15 mouse cellular contexts compared by ENCODE assay signal in genomic region chr3:154441454-154441853, GRCm38 (mm10).
DNase-seq lines count a peak whose midpoint lies in the region; ATAC-seq and TF ChIP-seq lines count a peak whose summit lies in the region.
"Had no signal": no experiment of that assay in that cellular context is flagged by ENCODE, and none has a peak within 500 bp of the region (broad histone marks: within the 10 kb centered on the region; RNA-seq: fewer than 3 reads in every experiment).

No protein-coding gene starts in this region.

- H3K79me2 ChIP-seq in liver, adult 2 months (ENCODE audit: control insufficient read depth, insufficient read depth, low read length), result no peaks in the 10 kb centered on the region

- H3K9ac ChIP-seq in liver, adult 2 months (ENCODE audit: low read depth, low read length), result no peak overlapping the region
- no peak overlapping the region for H3K9ac ChIP-seq in midbrain, embryonic 14.5 days (replicated peaks; ENCODE audit: low read length)
- H3K9ac ChIP-seq: heart, embryonic 15.5 days; limb, embryonic 12.5 days; midbrain, embryonic 12.5 days; neural tube, embryonic 13.5 days had no signal

- ATAC-seq in midbrain, embryonic 14.5 days (ENCODE audit: low FRiP score, low TSS enrichment), result no peak
- ATAC-seq: inflammation-experienced regulatory T-cells, adult 6 months had no signal

- H3K9me3 ChIP-seq in heart, embryonic 10.5 days, result 0 out of 2 replicates have a peak, but pooled peaks cover 2% of the 10 kb centered on the region
- H3K9me3 ChIP-seq in midbrain, embryonic 14.5 days (ENCODE audit: control insufficient read depth, low read length), result no peaks in the 10 kb centered on the region
- H3K9me3 ChIP-seq: heart, embryonic 15.5 days; limb, embryonic 12.5 days had no signal

- no peaks in the 10 kb centered on the region for H3K36me3 ChIP-seq in heart, embryonic 10.5 days
- no peaks in the 10 kb centered on the region for H3K36me3 ChIP-seq in liver, adult 2 months (ENCODE audit: control insufficient read depth, insufficient read depth, low read length)
- no peaks in the 10 kb centered on the region for H3K36me3 ChIP-seq in midbrain, embryonic 14.5 days (ENCODE audit: control insufficient read depth, insufficient read depth, low read length)
- H3K36me3 ChIP-seq: heart, embryonic 15.5 days; limb, embryonic 12.5 days; midbrain, embryonic 12.5 days; neural tube, embryonic 13.5 days had no signal

- no peaks in the 10 kb centered on the region for H3K4me1 ChIP-seq in heart, embryonic 10.5 days
- no peaks in the 10 kb centered on the region for H3K4me1 ChIP-seq in liver, adult 2 months (ENCODE audit: control insufficient read depth, insufficient read depth, low read length)
- H3K4me1 ChIP-seq in midbrain, embryonic 14.5 days (ENCODE audit: control insufficient read depth, insufficient read depth, low read length), result no peaks in the 10 kb centered on the region
- H3K4me1 ChIP-seq: heart, embryonic 15.5 days; midbrain, embryonic 12.5 days had no signal

- no peaks in the 10 kb centered on the region for H3K27me3 ChIP-seq in heart, embryonic 10.5 days (ENCODE audit: insufficient read depth, poor library complexity, severe bottlenecking)
- no peaks in the 10 kb centered on the region for H3K27me3 ChIP-seq in liver, adult 2 months (ENCODE audit: control insufficient read depth, insufficient read depth, low read length)
- H3K27me3 ChIP-seq in midbrain, embryonic 14.5 days (ENCODE audit: control insufficient read depth, insufficient read depth, low read length), result no peaks in the 10 kb centered on the region
- H3K27me3 ChIP-seq: heart, embryonic 15.5 days; limb, embryonic 12.5 days; midbrain, embryonic 12.5 days; neural tube, embryonic 13.5 days had no signal

- H3K4me2 ChIP-seq in midbrain, embryonic 14.5 days (ENCODE audit: low read length), result no peak overlapping the region
- H3K4me2 ChIP-seq: heart, embryonic 15.5 days; limb, embryonic 12.5 days; midbrain, embryonic 12.5 days; neural tube, embryonic 13.5 days had no signal

- H3K27ac ChIP-seq in heart, embryonic 10.5 days, result no peak overlapping the region
- no peak overlapping the region for H3K27ac ChIP-seq in liver, adult 2 months (replicated peaks; ENCODE audit: insufficient read depth, low read depth, low read length)
- no peak overlapping the region for H3K27ac ChIP-seq in midbrain, embryonic 14.5 days (replicated peaks; ENCODE audit: low read depth, low read length)
- H3K27ac ChIP-seq: heart, embryonic 15.5 days; limb, embryonic 12.5 days; midbrain, embryonic 12.5 days; neural tube, embryonic 13.5 days; stomach, postnatal 0 days had no signal

- peak; percentile 13 to 17 for DNase-seq in heart, adult 18-20 months
- DNase-seq in heart, embryonic 10.5 days (ENCODE audit: low spot score), result no peak
- DNase-seq in liver, adult 2 months (ENCODE audit: extremely low read depth, low read depth, low spot score), result peak; percentile 8
- no peak for DNase-seq in liver
- peak; percentile 11 for DNase-seq in cerebellum, adult 9-10 months
- DNase-seq in testis, postnatal 10 days (ENCODE audit: low spot score), result no peak
- no peak for DNase-seq in MN1 (ENCODE audit: low spot score)
- no peak for DNase-seq in midbrain, embryonic 14.5 days
- DNase-seq: right cerebral cortex, postnatal 4 days had no signal

- no peak for TF ChIP-seq POLR2A in liver, adult 2 months (IDR thresholded peaks at IDR 0.05; ENCODE audit: extremely low read depth, insufficient read depth, low read length)

- no peak overlapping the region for H3K4me3 ChIP-seq in heart, embryonic 10.5 days
- no peak overlapping the region for H3K4me3 ChIP-seq in liver, adult 2 months (ENCODE audit: insufficient read depth, low read depth, low read length)
- no peak overlapping the region for H3K4me3 ChIP-seq in midbrain, embryonic 14.5 days (replicated peaks; ENCODE audit: low read depth, low read length)
- H3K4me3 ChIP-seq: heart, embryonic 15.5 days; limb, embryonic 12.5 days; midbrain, embryonic 12.5 days; neural tube, embryonic 13.5 days had no signal

- TF ChIP-seq CTCF in liver, adult 2 months (IDR thresholded peaks at IDR 0.05; ENCODE audit: low read depth, low read length), result no peak

Comparison
In these comparisons a context has a peak if more than half of its experiments do, and no peak if none do; other contexts are left out.
1. DNase-seq: peak in heart, adult 18-20 months (2 of 2), liver, adult 2 months (single experiment) and cerebellum, adult 9-10 months (single experiment); none in heart, embryonic 10.5 days (single experiment), liver (single experiment), testis, postnatal 10 days (single experiment), MN1 (single experiment) and midbrain, embryonic 14.5 days (single experiment).